8 mouse cellular contexts compared by ENCODE assay signal in genomic region chr10:79705951-79706350, GRCm38 (mm10). TPM values are rescaled to one million over a fixed set of nuclear protein-coding genes. Genes with fewer than 3 reads are reported as not detected.
DNase-seq lines count a peak whose midpoint lies in the region; ATAC-seq and TF ChIP-seq lines count a peak whose summit lies in the region.

No protein-coding gene starts in this region.

- no peak for DNase-seq in kidney, postnatal 14 days
- DNase-seq in embryonic facial prominence, embryonic 10.5 days (ENCODE audit: low spot score), result no peak
- no peak for DNase-seq in limb, embryonic 10.5 days (ENCODE audit: low spot score)
- no peak for DNase-seq in adrenal gland, adult 2 months
- no peak for DNase-seq in cerebellum, adult 18-20 months
- no peak for DNase-seq in right cerebral cortex, postnatal 36 days (ENCODE audit: low spot score in 2 of 2)

- H3K4me3 ChIP-seq in kidney, embryonic 15.5 days (replicated peaks), result peak overlapping the region; percentile 82
- H3K4me3 ChIP-seq in embryonic facial prominence, embryonic 10.5 days, result peak overlapping the region; percentile 69
- peak overlapping the region; percentile 86 for H3K4me3 ChIP-seq in limb, embryonic 10.5 days
- H3K4me3 ChIP-seq in olfactory bulb, adult 2 months (ENCODE audit: insufficient read depth, low read depth, low read length), result peak overlapping the region; percentile 87; the same call in 1 of the 2 replicates

- H3K27ac ChIP-seq in kidney, embryonic 15.5 days, result no peak overlapping the region
- no peak overlapping the region for H3K27ac ChIP-seq in embryonic facial prominence, embryonic 10.5 days (replicated peaks)
- H3K27ac ChIP-seq in limb, embryonic 10.5 days, result no peak overlapping the region; the same call in 1 of the 2 replicates
- H3K27ac ChIP-seq in olfactory bulb, adult 2 months (ENCODE audit: insufficient read depth, low read depth, low read length), result no peak overlapping the region

- no peak for TF ChIP-seq POLR2A in olfactory bulb, adult 2 months (IDR thresholded peaks at IDR 0.05; ENCODE audit: insufficient read depth, low read depth, low read length)

- H3K9me3 ChIP-seq in kidney, embryonic 15.5 days (replicated peaks), result no peaks in the 10 kb centered on the region
- no peaks in the 10 kb centered on the region for H3K9me3 ChIP-seq in embryonic facial prominence, embryonic 10.5 days
- no peaks in the 10 kb centered on the region for H3K9me3 ChIP-seq in limb, embryonic 10.5 days (replicated peaks)

- peak overlapping the region; percentile 86 for H3K4me2 ChIP-seq in kidney, embryonic 15.5 days

- WGBS in kidney, embryonic 15.5 days, result 89% methylated on average over 5 of the region's 5 CpGs
- 88% methylated on average over 5 of the region's 5 CpGs for WGBS in embryonic facial prominence, embryonic 10.5 days
- WGBS in limb, embryonic 10.5 days, result 92% methylated on average over 5 of the region's 5 CpGs
- WGBS in olfactory bulb, adult 2 months, result 68% methylated on average over 5 of the region's 5 CpGs

- TF ChIP-seq CTCF in olfactory bulb, adult 2 months (IDR thresholded peaks at IDR 0.05; ENCODE audit: insufficient read depth, low read depth, low read length), result no peak

- H3K4me1 ChIP-seq in kidney, embryonic 15.5 days, result peaks cover 47% of the 10 kb centered on the region
- peaks cover 49% of the 10 kb centered on the region for H3K4me1 ChIP-seq in embryonic facial prominence, embryonic 10.5 days
- peaks cover 40% of the 10 kb centered on the region for H3K4me1 ChIP-seq in limb, embryonic 10.5 days
- peaks cover 38% of the 10 kb centered on the region for H3K4me1 ChIP-seq in olfactory bulb, adult 2 months (ENCODE audit: control insufficient read depth, insufficient read depth, low read length)

- H3K36me3 ChIP-seq in kidney, embryonic 15.5 days, result peaks cover 45% of the 10 kb centered on the region
- peaks cover 54% of the 10 kb centered on the region for H3K36me3 ChIP-seq in embryonic facial prominence, embryonic 10.5 days (replicated peaks)
- peaks cover 50% of the 10 kb centered on the region for H3K36me3 ChIP-seq in limb, embryonic 10.5 days

- no peaks in the 10 kb centered on the region for H3K27me3 ChIP-seq in kidney, embryonic 15.5 days
- no peaks in the 10 kb centered on the region for H3K27me3 ChIP-seq in embryonic facial prominence, embryonic 10.5 days (replicated peaks; ENCODE audit: low read depth, poor library complexity, severe bottlenecking)
- no peaks in the 10 kb centered on the region for H3K27me3 ChIP-seq in limb, embryonic 10.5 days (ENCODE audit: low read depth, poor library complexity, severe bottlenecking)

- peak overlapping the region; percentile 91; the same call in 1 of the 2 replicates for H3K9ac ChIP-seq in kidney, embryonic 15.5 days

- ATAC-seq in kidney, embryonic 15.5 days (replicated peaks; ENCODE audit: low FRiP score), result no peak

RNA-seq across cellular contexts. Expression of gene Bsg, which starts 1.7 kb away (rescaled TPM):
- 913 and 925 TPM in 2 replicates for polyA plus RNA-seq in kidney, embryonic 15.5 days (2015; fragmentation: Nextera tagmentation; extraction: Ambion mirVana)
- polyA plus RNA-seq in embryonic facial prominence, embryonic 10.5 days (2016; fragmentation: Nextera tagmentation; extraction: Ambion mirVana), result 591 and 608 TPM in 2 replicates
- polyA plus RNA-seq in limb, embryonic 10.5 days (2016; fragmentation: Nextera tagmentation; extraction: Ambion mirVana), result 642 and 664 TPM in 2 replicates
- not detected in 2 replicates for polyA plus RNA-seq in olfactory bulb, adult 2 months (2012; ENCODE audit: insufficient read depth, insufficient read length, low replicate concordance, missing spikeins)
- total RNA-seq in adrenal gland, adult 2 months (2021), result 100 to 1,000 TPM; 588 to 674 TPM
- 314 and 321 TPM in 2 replicates for polyA plus RNA-seq in adrenal gland, adult 2 months (2012; rRNA removed)

RNA-seq across cellular contexts. Expression of gene Hcn2, which starts 10.5 kb away (rescaled TPM):
- polyA plus RNA-seq in kidney, embryonic 15.5 days (2015; fragmentation: Nextera tagmentation; extraction: Ambion mirVana), result 0.05 and 0.19 TPM in 2 replicates
- polyA plus RNA-seq in embryonic facial prominence, embryonic 10.5 days (2016; fragmentation: Nextera tagmentation; extraction: Ambion mirVana), result 0.04 TPM in 1 of 2 replicates, not detected in the other
- polyA plus RNA-seq in limb, embryonic 10.5 days (2016; fragmentation: Nextera tagmentation; extraction: Ambion mirVana), result 0.04 TPM in 1 of 2 replicates, not detected in the other
- polyA plus RNA-seq in olfactory bulb, adult 2 months (2012; ENCODE audit: insufficient read depth, insufficient read length, low replicate concordance, missing spikeins), result not detected in 2 replicates
- total RNA-seq in adrenal gland, adult 2 months (2021), result 1 to 10 TPM; 5.9 to 6.0 TPM
- 20.2 and 27.8 TPM in 2 replicates for polyA plus RNA-seq in adrenal gland, adult 2 months (2012; rRNA removed)

RNA-seq across cellular contexts. Expression of gene Gzmm, which starts 17.1 kb away (rescaled TPM):
- polyA plus RNA-seq in kidney, embryonic 15.5 days (2015; fragmentation: Nextera tagmentation; extraction: Ambion mirVana), result 0.50 and 0.95 TPM in 2 replicates
- polyA plus RNA-seq in embryonic facial prominence, embryonic 10.5 days (2016; fragmentation: Nextera tagmentation; extraction: Ambion mirVana), result 0.88 and 1.5 TPM in 2 replicates
- polyA plus RNA-seq in limb, embryonic 10.5 days (2016; fragmentation: Nextera tagmentation; extraction: Ambion mirVana), result 0.76 and 0.94 TPM in 2 replicates
- polyA plus RNA-seq in olfactory bulb, adult 2 months (2012; ENCODE audit: insufficient read depth, insufficient read length, low replicate concordance, missing spikeins), result not detected in 2 replicates
- total RNA-seq in adrenal gland, adult 2 months (2021), result 1 to 10 TPM; 1.0 to 2.2 TPM
- polyA plus RNA-seq in adrenal gland, adult 2 months (2012; rRNA removed), result 0.52 and 0.55 TPM in 2 replicates

RNA-seq across cellular contexts. Expression of gene Cdc34, which starts 24.0 kb away (rescaled TPM):
- 88.4 and 100 TPM in 2 replicates for polyA plus RNA-seq in kidney, embryonic 15.5 days (2015; fragmentation: Nextera tagmentation; extraction: Ambion mirVana)
- polyA plus RNA-seq in embryonic facial prominence, embryonic 10.5 days (2016; fragmentation: Nextera tagmentation; extraction: Ambion mirVana), result 240 and 250 TPM in 2 replicates
- polyA plus RNA-seq in limb, embryonic 10.5 days (2016; fragmentation: Nextera tagmentation; extraction: Ambion mirVana), result 209 and 259 TPM in 2 replicates
- polyA plus RNA-seq in olfactory bulb, adult 2 months (2012; ENCODE audit: insufficient read depth, insufficient read length, low replicate concordance, missing spikeins), result not detected in 2 replicates
- total RNA-seq in adrenal gland, adult 2 months (2021), result 100 to 1,000 TPM in 1 of 2 experiments, 10 to 100 TPM in 1; 87.7 to 122 TPM
- polyA plus RNA-seq in adrenal gland, adult 2 months (2012; rRNA removed), result 174 and 205 TPM in 2 replicates

RNA-seq across cellular contexts. Expression of gene Tpgs1, which starts 36.8 kb away (rescaled TPM):
- polyA plus RNA-seq in kidney, embryonic 15.5 days (2015; fragmentation: Nextera tagmentation; extraction: Ambion mirVana), result 71.2 and 81.4 TPM in 2 replicates
- polyA plus RNA-seq in embryonic facial prominence, embryonic 10.5 days (2016; fragmentation: Nextera tagmentation; extraction: Ambion mirVana), result 62.6 and 63.5 TPM in 2 replicates
- 68.0 and 73.0 TPM in 2 replicates for polyA plus RNA-seq in limb, embryonic 10.5 days (2016; fragmentation: Nextera tagmentation; extraction: Ambion mirVana)
- polyA plus RNA-seq in olfactory bulb, adult 2 months (2012; ENCODE audit: insufficient read depth, insufficient read length, low replicate concordance, missing spikeins), result not detected in 2 replicates
- 10 to 100 TPM; 29.5 to 40.7 TPM for total RNA-seq in adrenal gland, adult 2 months (2021)
- 147 and 149 TPM in 2 replicates for polyA plus RNA-seq in adrenal gland, adult 2 months (2012; rRNA removed)

Comparison
In these comparisons a context has a peak if more than half of its experiments do, and no peak if none do; other contexts are left out.
1. RNA of gene Hcn2, which starts 10.5 kb away (polyA plus RNA-seq): not detected in olfactory bulb, adult 2 months and 20.2 to 27.8 TPM in adrenal gland, adult 2 months; 0.05 to 0.19 TPM in kidney, embryonic 15.5 days, 0.04 TPM in limb, embryonic 10.5 days and 0.04 TPM in embryonic facial prominence, embryonic 10.5 days; every median in the first group is over 10 times any median in the second.
2. Peak in every context shown above with its lines, with median percentiles within 50 percentile points of each other: H3K4me3 ChIP-seq.